Mouse (Mus musculus): ENCODE measurements around the gene Uncx.

Gene Uncx

GRCm38 (mm10) chr5:139543214-139543613 lies at the start of gene Uncx:
Uncx (plus strand) TSS chr5:139543494.
- no peak for DNase-seq (ENCODE audit: low spot score in 2 of 2)

- no peak for DNase-seq (ENCODE audit: low spot score in 2 of 2)
Measured at GRCm38 (mm10) chr5:139493690-139494089, 49.6 kb upstream of the Uncx start.

DNA sequence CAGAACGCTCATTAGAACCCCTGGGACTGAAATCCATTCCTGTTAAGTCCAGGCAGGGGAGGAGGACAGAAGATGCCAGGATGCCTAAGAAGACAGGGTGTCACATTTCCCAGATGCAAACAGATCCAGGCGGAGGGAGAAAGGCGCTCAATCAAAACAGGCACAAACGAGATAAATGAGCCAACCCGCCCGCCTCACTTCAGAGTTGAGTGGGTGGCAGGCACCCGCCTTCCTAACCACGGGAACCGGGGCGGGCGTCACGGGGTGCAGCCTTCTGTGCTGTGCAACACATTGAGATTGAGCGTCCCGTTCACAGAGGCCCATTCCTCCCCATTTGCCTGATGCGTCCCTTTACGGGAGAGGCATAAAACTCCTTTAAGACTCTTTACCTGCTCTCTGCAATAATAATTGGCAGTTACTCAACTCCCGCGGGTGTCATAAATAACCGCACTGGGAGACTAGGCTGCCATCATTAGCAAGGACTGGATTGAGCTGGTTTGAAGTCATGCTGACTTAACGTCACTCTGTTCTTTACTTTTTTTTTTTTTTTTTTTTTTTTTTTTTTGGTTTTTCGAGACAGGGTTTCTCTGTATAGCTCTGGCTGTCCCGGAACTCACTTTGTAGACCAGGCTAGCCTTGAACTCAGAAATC lies 48.1 kb upstream of the Uncx start:
- DNase-seq (ENCODE audit: low spot score in 2 of 2), result no peak

GRCm38 (mm10) chr5:139496939-139497338 lies 46.4 kb upstream of the Uncx start:
- DNase-seq (ENCODE audit: low spot score in 2 of 2), result no peak

DNA sequence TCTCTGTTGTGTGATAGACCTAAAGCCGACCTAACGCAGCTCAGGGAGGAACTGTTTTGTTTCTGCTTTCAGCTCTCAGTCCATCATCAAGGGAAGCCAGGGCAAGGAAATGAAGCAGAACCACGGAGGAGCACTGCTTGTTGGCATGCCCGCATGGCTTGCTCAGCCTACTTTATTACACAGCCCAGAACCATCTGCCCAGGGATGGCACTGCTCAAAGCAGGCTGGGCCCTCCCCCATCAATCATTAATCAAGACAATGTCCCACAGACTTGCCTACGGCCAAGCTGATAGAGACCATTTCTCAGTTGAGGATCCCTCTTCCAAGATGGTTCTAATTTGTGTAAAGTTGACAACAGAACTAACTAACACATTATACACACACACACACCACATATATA lies 44.5 kb upstream of the Uncx start:
- DNase-seq (ENCODE audit: low spot score in 2 of 2), result no peak

DNA sequence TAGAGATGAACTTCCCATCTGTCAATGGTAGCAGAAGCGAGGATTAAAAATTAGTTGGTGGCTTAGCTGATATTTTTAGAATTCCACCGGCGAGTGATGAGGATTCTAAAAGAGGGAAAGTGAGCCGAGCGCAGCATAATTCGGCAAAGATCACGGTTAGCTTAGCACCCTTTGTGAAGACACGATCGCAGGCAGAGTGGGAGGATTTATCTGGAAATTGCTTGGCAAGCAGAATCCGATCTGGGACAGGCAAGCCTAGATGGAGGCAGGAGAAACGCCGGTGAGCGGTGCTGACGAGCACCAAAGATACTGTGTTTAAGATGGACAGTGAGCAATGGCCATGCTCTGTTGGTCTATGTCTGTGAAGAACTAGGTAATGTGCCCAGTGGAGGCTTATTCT lies 41.0 kb upstream of the Uncx start:
- DNase-seq (ENCODE audit: low spot score in 2 of 2), result no peak

- peak; percentile 46 to 64 for DNase-seq (ENCODE audit: low spot score in 2 of 2)
Measured at GRCm38 (mm10) chr5:139505073-139505606, 38.2 kb upstream of the Uncx start.

DNA sequence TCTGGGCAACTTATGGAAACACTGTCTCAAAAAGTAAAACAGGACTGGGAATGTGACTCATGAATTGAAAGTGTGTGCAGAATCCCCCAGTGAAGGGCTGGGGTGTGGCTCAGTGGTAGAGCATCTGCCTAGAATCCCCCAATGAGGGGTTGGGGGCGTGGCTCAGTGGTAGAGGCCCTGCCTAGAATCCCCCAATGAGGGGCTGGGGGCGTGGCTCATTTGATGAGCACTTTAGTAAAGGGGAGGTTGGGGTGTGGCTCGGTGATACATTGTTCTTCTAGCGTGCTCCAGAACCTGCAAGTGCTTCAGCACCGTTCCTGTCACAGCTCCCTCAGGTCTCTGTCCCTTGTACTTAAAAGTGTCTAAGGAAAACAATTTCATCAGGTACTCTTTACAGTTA lies 37.1 kb upstream of the Uncx start:
- DNase-seq (ENCODE audit: low spot score in 2 of 2), result no peak

DNA sequence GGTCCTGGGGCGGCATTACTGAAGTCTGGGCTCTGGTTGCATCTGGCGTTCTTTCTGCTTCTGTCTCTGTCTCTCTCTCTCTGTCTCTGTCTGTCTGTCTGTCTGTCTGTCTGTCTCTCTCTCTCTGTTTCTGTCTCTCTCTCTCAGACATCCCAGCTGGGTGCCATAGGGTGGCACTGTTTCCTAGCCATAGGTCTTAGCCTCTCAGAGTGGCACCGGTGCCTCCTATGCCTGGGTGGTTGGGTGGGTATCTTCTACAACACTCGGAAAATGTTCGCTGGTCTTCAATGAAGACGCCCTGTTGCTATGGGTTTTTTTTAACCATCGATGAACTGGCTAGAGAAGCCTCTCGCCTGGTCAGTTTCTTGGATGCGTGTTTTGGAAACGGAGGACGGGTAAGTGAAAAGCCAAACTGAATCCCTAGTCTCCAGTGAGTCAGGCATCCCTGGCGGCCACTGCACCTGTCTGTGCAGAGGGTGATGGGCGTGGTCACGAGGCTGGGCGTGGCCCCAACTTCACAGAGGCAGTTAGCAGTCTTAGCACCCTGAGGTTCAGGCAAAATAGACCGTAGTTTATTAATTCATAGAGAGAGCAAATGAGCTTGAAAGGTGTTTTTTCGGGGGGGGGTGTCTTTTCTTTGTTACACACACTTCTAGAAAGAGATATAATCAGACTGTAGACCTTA lies 32.5 kb upstream of the Uncx start:
- no peak for DNase-seq (ENCODE audit: low spot score in 2 of 2)

DNA sequence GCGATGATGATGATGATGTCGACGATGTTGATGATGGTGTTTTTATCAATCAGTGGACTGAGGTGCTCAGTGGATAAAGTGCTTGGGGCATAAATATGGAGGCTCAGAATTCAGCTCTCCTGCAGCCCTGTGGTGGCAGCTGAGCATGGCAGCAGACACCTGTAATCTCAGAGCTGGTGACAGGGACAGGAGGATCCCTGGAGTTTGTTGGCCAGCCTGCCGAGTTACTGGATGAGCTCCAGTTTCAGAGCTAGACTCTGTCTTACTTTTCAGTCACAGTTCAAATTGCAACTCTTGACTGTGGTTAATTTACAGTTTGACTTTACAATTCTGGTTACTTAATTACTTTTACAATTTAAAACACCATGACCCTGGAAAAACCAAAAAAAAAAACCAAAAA lies 31.1 kb upstream of the Uncx start:
- DNase-seq (ENCODE audit: low spot score in 2 of 2), result no peak

DNA sequence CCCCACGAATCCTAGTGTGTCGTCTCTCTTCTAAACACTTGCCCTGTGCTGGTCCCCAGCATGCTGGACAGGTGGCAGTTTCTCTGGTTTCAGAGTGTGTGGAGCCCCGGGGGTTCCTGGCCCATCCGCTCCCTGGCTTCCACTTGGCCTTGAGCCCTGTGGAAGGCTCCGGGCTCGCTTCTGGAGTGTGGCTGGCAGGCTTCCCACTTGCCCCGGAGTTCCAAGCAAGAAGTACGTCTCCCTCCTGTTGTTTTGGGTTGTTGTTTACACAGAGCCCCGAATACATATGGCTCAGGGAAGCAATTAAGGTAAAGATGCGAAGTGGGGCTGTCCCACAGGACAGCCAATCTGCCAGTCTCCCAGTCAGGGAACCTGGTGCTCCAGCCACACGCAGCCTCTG lies 27.0 kb upstream of the Uncx start:
- DNase-seq (ENCODE audit: low spot score in 2 of 2), result no peak

- peak; percentile 62 to 74 for DNase-seq (ENCODE audit: low spot score in 2 of 2)
Measured at GRCm38 (mm10) chr5:139520069-139520834, 23.0 kb upstream of the Uncx start.

GRCm38 (mm10) chr5:139521987-139522386 lies 21.3 kb upstream of the Uncx start:
- no peak for DNase-seq (ENCODE audit: low spot score in 2 of 2)

GRCm38 (mm10) chr5:139528851-139529250 lies 14.4 kb upstream of the Uncx start:
- DNase-seq (ENCODE audit: low spot score in 2 of 2), result no peak

GRCm38 (mm10) chr5:139535386-139535919 lies 7.8 kb upstream of the Uncx start:
- DNase-seq (ENCODE audit: low spot score in 2 of 2), result no peak

- DNase-seq (ENCODE audit: low spot score in 2 of 2), result peak in 1 of 2 experiments; percentile 55
Measured at GRCm38 (mm10) chr5:139536211-139536910, 6.9 kb upstream of the Uncx start.

GRCm38 (mm10) chr5:139536911-139537738 lies 6.2 kb upstream of the Uncx start:
- DNase-seq (ENCODE audit: low spot score in 2 of 2), result no peak

DNA sequence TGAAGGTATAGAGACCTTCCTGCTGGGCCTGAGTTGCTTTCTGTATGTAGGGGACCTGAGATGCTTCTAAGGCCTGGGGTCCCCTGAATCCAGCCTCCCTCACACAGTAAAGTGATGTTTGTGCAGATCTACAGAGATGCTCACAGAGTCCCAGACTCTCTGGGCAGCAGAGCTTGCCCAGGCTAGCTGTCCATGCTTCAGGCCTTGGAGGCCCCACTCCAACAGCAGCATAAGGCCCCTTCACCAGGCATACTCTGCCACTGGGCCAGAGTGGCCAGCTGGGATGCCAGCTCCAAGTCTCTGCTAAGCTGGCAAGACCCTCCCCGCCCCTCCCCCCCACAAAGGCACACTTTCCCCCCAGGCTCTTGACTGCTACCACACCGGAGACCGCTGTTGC lies 5.6 kb upstream of the Uncx start:
- no peak for DNase-seq (ENCODE audit: low spot score in 2 of 2)

- no peak for DNase-seq (ENCODE audit: low spot score in 2 of 2)
Measured at GRCm38 (mm10) chr5:139541151-139542042, 1.9 kb upstream of the Uncx start.

- DNase-seq (ENCODE audit: low spot score in 2 of 2), result no peak
Measured at GRCm38 (mm10) chr5:139542043-139542365, 1.3 kb upstream of the Uncx start.
